ENCODE assay signal across 11 mouse cellular contexts in the genomic region with DNA sequence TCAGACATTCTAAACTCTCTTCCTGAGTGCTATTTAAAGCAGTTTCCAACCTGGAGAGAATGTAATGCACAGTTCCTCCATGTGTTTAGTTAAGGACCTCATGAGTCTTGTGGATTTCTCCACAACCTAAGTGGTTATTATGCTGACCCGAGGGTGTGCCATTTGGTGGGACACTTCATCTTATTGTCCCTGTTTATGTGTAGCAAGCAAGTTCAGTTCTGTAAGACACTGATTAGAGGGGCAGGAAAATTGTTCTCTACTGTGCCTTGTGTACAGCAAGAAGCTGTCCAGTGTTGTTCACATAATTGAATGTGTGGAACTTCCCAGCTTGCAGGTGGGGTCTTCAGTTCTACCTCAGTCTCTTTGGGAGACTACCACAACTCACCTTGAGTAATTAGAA. TPM values are rescaled to one million over a fixed set of nuclear protein-coding genes. Genes with fewer than 3 reads are reported as not detected.
DNase-seq lines count a peak whose midpoint lies in the region; ATAC-seq and TF ChIP-seq lines count a peak whose summit lies in the region.
"Had no signal": no experiment of that assay in that cellular context is flagged by ENCODE, and none has a peak within 500 bp of the region (broad histone marks: within the 10 kb centered on the region; RNA-seq: fewer than 3 reads in every experiment).

No protein-coding gene starts in this region.

- H3K4me2 ChIP-seq in heart, embryonic 12.5 days: peak overlapping the region; percentile 44
- H3K4me2 ChIP-seq: liver, embryonic 15.5 days had no signal

- no peak for TF ChIP-seq POLR2A in testis, adult 2 months (IDR thresholded peaks at IDR 0.05; ENCODE audit: control insufficient read depth, low read depth, low read length)

- H3K9me3 ChIP-seq in heart, embryonic 12.5 days (replicated peaks): no peaks in the 10 kb centered on the region
- no peaks in the 10 kb centered on the region for H3K9me3 ChIP-seq in limb, embryonic 10.5 days (replicated peaks)
- H3K9me3 ChIP-seq: liver, embryonic 15.5 days had no signal

- DNase-seq in heart, postnatal 25 days (ENCODE audit: low spot score): no peak
- no peak for DNase-seq in testis, postnatal 10 days (ENCODE audit: low spot score)
- peak; percentile 38 for DNase-seq in limb, embryonic 10.5 days (ENCODE audit: low spot score)
- no peak for DNase-seq in thymus, adult 18-20 months
- no peak for DNase-seq in layer of hippocampus, adult 11-12 months (ENCODE audit: low spot score)
- DNase-seq: cerebellum, adult 9-10 months had no signal

- H3K27me3 ChIP-seq in heart, embryonic 12.5 days (replicated peaks): no peaks in the 10 kb centered on the region
- no peaks in the 10 kb centered on the region for H3K27me3 ChIP-seq in testis, adult 2 months (ENCODE audit: control insufficient read depth, insufficient read depth, low read length)
- no peaks in the 10 kb centered on the region for H3K27me3 ChIP-seq in limb, embryonic 10.5 days (ENCODE audit: low read depth, poor library complexity, severe bottlenecking)
- H3K27me3 ChIP-seq: liver, embryonic 15.5 days had no signal

- no peak overlapping the region for H3K4me3 ChIP-seq in heart, embryonic 12.5 days
- no peak overlapping the region for H3K4me3 ChIP-seq in testis, adult 2 months (ENCODE audit: control insufficient read depth, low read depth, low read length)
- H3K4me3 ChIP-seq in limb, embryonic 10.5 days: peak overlapping the region; percentile 33
- H3K4me3 ChIP-seq: liver, embryonic 15.5 days had no signal

- WGBS in heart, embryonic 12.5 days: 35% methylated on average over 1 of the region's 1 CpGs
- WGBS in limb, embryonic 10.5 days: 28% methylated on average over 1 of the region's 1 CpGs

- no peaks in the 10 kb centered on the region for H3K36me3 ChIP-seq in heart, embryonic 12.5 days
- no peaks in the 10 kb centered on the region for H3K36me3 ChIP-seq in testis, adult 2 months (ENCODE audit: control insufficient read depth, insufficient read depth, low read length)
- no peaks in the 10 kb centered on the region for H3K36me3 ChIP-seq in limb, embryonic 10.5 days
- H3K36me3 ChIP-seq: liver, embryonic 15.5 days had no signal

- ATAC-seq in heart, embryonic 12.5 days (ENCODE audit: insufficient number of reproducible peaks, low FRiP score): no peak
- no peak for ATAC-seq in CD4-positive, CD25-positive, alpha-beta regulatory T cell, adult 4 months

- no peak overlapping the region for H3K9ac ChIP-seq in heart, embryonic 12.5 days
- H3K9ac ChIP-seq: liver, embryonic 15.5 days had no signal

- peak overlapping the region; percentile 87 for H3K27ac ChIP-seq in heart, embryonic 12.5 days (ENCODE audit: poor library complexity, severe bottlenecking)
- peak overlapping the region; percentile 81 for H3K27ac ChIP-seq in testis, adult 2 months (ENCODE audit: control insufficient read depth, insufficient read depth, low read depth, low read length)
- peak overlapping the region; percentile 90 for H3K27ac ChIP-seq in limb, embryonic 10.5 days
- H3K27ac ChIP-seq: liver, embryonic 15.5 days had no signal

- no peak for TF ChIP-seq CTCF in testis, adult 2 months (IDR thresholded peaks at IDR 0.05; ENCODE audit: control insufficient read depth, insufficient read depth, insufficient replicate concordance, low read depth, low read length)

- H3K4me1 ChIP-seq in heart, embryonic 12.5 days (replicated peaks): peaks cover 29% of the 10 kb centered on the region
- no peaks in the 10 kb centered on the region for H3K4me1 ChIP-seq in testis, adult 2 months (ENCODE audit: control insufficient read depth, insufficient read depth, low read length)
- H3K4me1 ChIP-seq in limb, embryonic 10.5 days: peaks cover 62% of the 10 kb centered on the region
- H3K4me1 ChIP-seq: liver, embryonic 15.5 days had no signal

- intact Hi-C loops in heart, postnatal 25 days (cut with DNase I): no loop called here

RNA-seq across cellular contexts. Expression of gene Col1a2, which starts 15.6 kb away (rescaled TPM):
- polyA plus RNA-seq in heart, embryonic 12.5 days (2016; fragmentation: Nextera tagmentation; extraction: Ambion mirVana): 230 and 232 TPM in 2 replicates
- total RNA-seq in heart, postnatal 25 days (2021): 100 to 1,000 TPM; 176 to 187 TPM
- polyA plus RNA-seq in testis, adult 2 months (2012; rRNA removed): 23.3 and 27.5 TPM in 2 replicates
- polyA plus RNA-seq in limb, embryonic 10.5 days (2016; fragmentation: Nextera tagmentation; extraction: Ambion mirVana): 109 and 248 TPM in 2 replicates
- polyA plus RNA-seq in CD4-positive, CD25-positive, alpha-beta regulatory T cell, adult 4 months (2017; shearing (Covaris generic)): under 1 TPM in 1 of 2 experiments, not detected in 1; 0.14 TPM
- total RNA-seq: neutrophil, adult 5-6 weeks had no signal

Comparison
In these comparisons a context has a peak if more than half of its experiments do, and no peak if none do; other contexts are left out.
1. RNA of gene Col1a2, which starts 15.6 kb away (polyA plus RNA-seq): 109 to 248 TPM in limb, embryonic 10.5 days, 230 to 232 TPM in heart, embryonic 12.5 days and 23.3 to 27.5 TPM in testis, adult 2 months; 0.14 TPM in CD4-positive, CD25-positive, alpha-beta regulatory T cell, adult 4 months; every median in the first group is over 10 times any median in the second.
2. Peak in every context shown above with its lines, with median percentiles within 50 percentile points of each other: H3K27ac ChIP-seq.